Mouse (Mus musculus): ENCODE results near the gene Hivep3. TPM values are rescaled to one million over a fixed set of nuclear protein-coding genes. Genes with fewer than 3 reads are reported as not detected.

The Hivep3 gene
- polyA plus RNA-seq, 1 experiment from 2014 or later: 17.1 TPM

- Histone ChIP-seq H3K27ac (replicated peaks; ENCODE audit: low read depth, low read length) (no peak overlapping the region), H3K4me2 (ENCODE audit: low read length) (no peak overlapping the region), H3K9me3 (ENCODE audit: control insufficient read depth, low read length) (no peaks in the 10 kb centered on the region), H3K36me3 (ENCODE audit: control insufficient read depth, insufficient read depth, low read length) (no peaks in the 10 kb centered on the region), H3K4me1 (ENCODE audit: control insufficient read depth, insufficient read depth, low read length) (no peaks in the 10 kb centered on the region), H3K4me3 (replicated peaks; ENCODE audit: low read depth, low read length) (no peak overlapping the region), H3K9ac (replicated peaks; ENCODE audit: low read length) (no peak overlapping the region), H3K27me3 (ENCODE audit: control insufficient read depth, insufficient read depth, low read length) (no peaks in the 10 kb centered on the region)
- no peak for DNase-seq
- no peak for ATAC-seq (ENCODE audit: low FRiP score, low TSS enrichment)
- WGBS: 91% methylated on average over 3 of the region's 3 CpGs
Measured at GRCm38 (mm10) chr4:119867132-119867531, 133.5 kb downstream of the Hivep3 start.

- Histone ChIP-seq H3K4me1 (ENCODE audit: control insufficient read depth, insufficient read depth, low read length) (no peaks in the 10 kb centered on the region), H3K27ac (replicated peaks; ENCODE audit: low read depth, low read length) (no peak overlapping the region), H3K27me3 (ENCODE audit: control insufficient read depth, insufficient read depth, low read length) (no peaks in the 10 kb centered on the region), H3K9me3 (ENCODE audit: control insufficient read depth, low read length) (no peaks in the 10 kb centered on the region), H3K36me3 (ENCODE audit: control insufficient read depth, insufficient read depth, low read length) (no peaks in the 10 kb centered on the region), H3K4me3 (replicated peaks; ENCODE audit: low read depth, low read length) (no peak overlapping the region), H3K4me2 (ENCODE audit: low read length) (no peak overlapping the region), H3K9ac (replicated peaks; ENCODE audit: low read length) (no peak overlapping the region)
- no peak for DNase-seq
- no peak for ATAC-seq (ENCODE audit: low FRiP score, low TSS enrichment)
- WGBS: 81% methylated on average over 6 of the region's 6 CpGs
Measured at GRCm38 (mm10) chr4:119870411-119870810, 136.8 kb downstream of the Hivep3 start.

- H3K4me1 ChIP-seq (ENCODE audit: control insufficient read depth, insufficient read depth, low read length): 0 out of 2 replicates have a peak, but pooled peaks cover under 1% of the 10 kb centered on the region
- H3K9ac ChIP-seq (replicated peaks; ENCODE audit: low read length): no peak overlapping the region
- no peaks in the 10 kb centered on the region for H3K36me3 ChIP-seq (ENCODE audit: control insufficient read depth, insufficient read depth, low read length)
- no peaks in the 10 kb centered on the region for H3K9me3 ChIP-seq (ENCODE audit: control insufficient read depth, low read length)
- H3K4me2 ChIP-seq (ENCODE audit: low read length): no peak overlapping the region
- no peak overlapping the region for H3K4me3 ChIP-seq (replicated peaks; ENCODE audit: low read depth, low read length)
- WGBS: 97% methylated on average over 2 of the region's 2 CpGs
- H3K27ac ChIP-seq (replicated peaks; ENCODE audit: low read depth, low read length): no peak overlapping the region
- DNase-seq (no peak), ATAC-seq (ENCODE audit: low FRiP score, low TSS enrichment) (no peak)
- H3K27me3 ChIP-seq (ENCODE audit: control insufficient read depth, insufficient read depth, low read length): no peaks in the 10 kb centered on the region
Measured at GRCm38 (mm10) chr4:119871441-119871840, 137.9 kb downstream of the Hivep3 start.

GRCm38 (mm10) chr4:119871861-119872582, 138.4 kb downstream of the Hivep3 start:
- H3K4me1 ChIP-seq (ENCODE audit: control insufficient read depth, insufficient read depth, low read length): 0 out of 2 replicates have a peak, but pooled peaks cover 2% of the 10 kb centered on the region
- no peak for ATAC-seq (ENCODE audit: low FRiP score, low TSS enrichment)
- WGBS: 92% methylated on average over 10 of the region's 10 CpGs

GRCm38 (mm10) chr4:119873935-119874334, 140.4 kb downstream of the Hivep3 start:
- no peak overlapping the region for H3K4me2 ChIP-seq (ENCODE audit: low read length)
- no peaks in the 10 kb centered on the region for H3K36me3 ChIP-seq (ENCODE audit: control insufficient read depth, insufficient read depth, low read length)
- no peak overlapping the region for H3K27ac ChIP-seq (replicated peaks; ENCODE audit: low read depth, low read length)
- H3K4me1 ChIP-seq (ENCODE audit: control insufficient read depth, insufficient read depth, low read length): 0 out of 2 replicates have a peak, but pooled peaks cover 2% of the 10 kb centered on the region
- H3K9me3 ChIP-seq (ENCODE audit: control insufficient read depth, low read length): no peaks in the 10 kb centered on the region
- peak; percentile 35 for DNase-seq
- no peak overlapping the region for H3K9ac ChIP-seq (replicated peaks; ENCODE audit: low read length)
- H3K4me3 ChIP-seq (replicated peaks; ENCODE audit: low read depth, low read length): no peak overlapping the region
- 58% methylated on average over 6 of the region's 6 CpGs for WGBS
- no peaks in the 10 kb centered on the region for H3K27me3 ChIP-seq (ENCODE audit: control insufficient read depth, insufficient read depth, low read length)
- no peak for ATAC-seq (ENCODE audit: low FRiP score, low TSS enrichment)

More at GRCm38 (mm10) chr4:119871861-119872582, 138.4 kb downstream of the Hivep3 start:
- DNase-seq: no peak
- Histone ChIP-seq H3K9me3 (ENCODE audit: control insufficient read depth, low read length) (no peaks in the 10 kb centered on the region), H3K27ac (replicated peaks; ENCODE audit: low read depth, low read length) (no peak overlapping the region), H3K9ac (replicated peaks; ENCODE audit: low read length) (no peak overlapping the region), H3K36me3 (ENCODE audit: control insufficient read depth, insufficient read depth, low read length) (no peaks in the 10 kb centered on the region), H3K4me2 (ENCODE audit: low read length) (no peak overlapping the region), H3K4me3 (replicated peaks; ENCODE audit: low read depth, low read length) (no peak overlapping the region), H3K27me3 (ENCODE audit: control insufficient read depth, insufficient read depth, low read length) (no peaks in the 10 kb centered on the region)

- H3K27ac ChIP-seq (replicated peaks; ENCODE audit: low read depth, low read length): no peak overlapping the region
- DNase-seq (no peak), ATAC-seq (ENCODE audit: low FRiP score, low TSS enrichment) (no peak)
- WGBS: 83% methylated on average over 2 of the region's 2 CpGs
- H3K4me2 ChIP-seq (ENCODE audit: low read length): no peak overlapping the region
- no peaks in the 10 kb centered on the region for H3K9me3 ChIP-seq (ENCODE audit: control insufficient read depth, low read length)
- no peaks in the 10 kb centered on the region for H3K27me3 ChIP-seq (ENCODE audit: control insufficient read depth, insufficient read depth, low read length)
- no peaks in the 10 kb centered on the region for H3K36me3 ChIP-seq (ENCODE audit: control insufficient read depth, insufficient read depth, low read length)
- 0 out of 2 replicates have a peak, but pooled peaks cover 2% of the 10 kb centered on the region for H3K4me1 ChIP-seq (ENCODE audit: control insufficient read depth, insufficient read depth, low read length)
- H3K4me3 ChIP-seq (replicated peaks; ENCODE audit: low read depth, low read length): no peak overlapping the region
- H3K9ac ChIP-seq (replicated peaks; ENCODE audit: low read length): no peak overlapping the region
Measured at GRCm38 (mm10) chr4:119875592-119875991, 142.0 kb downstream of the Hivep3 start.

- ATAC-seq (ENCODE audit: low FRiP score, low TSS enrichment): no peak
- no peaks in the 10 kb centered on the region for H3K27me3 ChIP-seq (ENCODE audit: control insufficient read depth, insufficient read depth, low read length)
- WGBS: 65% methylated on average over 8 of the region's 8 CpGs
- H3K4me1 ChIP-seq (ENCODE audit: control insufficient read depth, insufficient read depth, low read length): 0 out of 2 replicates have a peak, but pooled peaks cover 2% of the 10 kb centered on the region
- no peak overlapping the region for H3K27ac ChIP-seq (replicated peaks; ENCODE audit: low read depth, low read length)
- no peaks in the 10 kb centered on the region for H3K9me3 ChIP-seq (ENCODE audit: control insufficient read depth, low read length)
- no peak for DNase-seq
- no peak overlapping the region for H3K4me3 ChIP-seq (replicated peaks; ENCODE audit: low read depth, low read length)
- no peak overlapping the region for H3K4me2 ChIP-seq (ENCODE audit: low read length)
- no peaks in the 10 kb centered on the region for H3K36me3 ChIP-seq (ENCODE audit: control insufficient read depth, insufficient read depth, low read length)
- H3K9ac ChIP-seq (replicated peaks; ENCODE audit: low read length): no peak overlapping the region
Measured at GRCm38 (mm10) chr4:119876535-119877160, 143.1 kb downstream of the Hivep3 start.

GRCm38 (mm10) chr4:119878218-119878617, 144.6 kb downstream of the Hivep3 start:
- DNase-seq (no peak), ATAC-seq (ENCODE audit: low FRiP score, low TSS enrichment) (no peak)
- H3K27me3 ChIP-seq (ENCODE audit: control insufficient read depth, insufficient read depth, low read length): no peaks in the 10 kb centered on the region
- H3K9me3 ChIP-seq (ENCODE audit: control insufficient read depth, low read length): no peaks in the 10 kb centered on the region
- H3K4me1 ChIP-seq (ENCODE audit: control insufficient read depth, insufficient read depth, low read length): 0 out of 2 replicates have a peak, but pooled peaks cover 2% of the 10 kb centered on the region
- WGBS: 89% methylated on average over 5 of the region's 5 CpGs
- no peak overlapping the region for H3K4me3 ChIP-seq (replicated peaks; ENCODE audit: low read depth, low read length)
- no peaks in the 10 kb centered on the region for H3K36me3 ChIP-seq (ENCODE audit: control insufficient read depth, insufficient read depth, low read length)
- no peak overlapping the region for H3K4me2 ChIP-seq (ENCODE audit: low read length)
- H3K9ac ChIP-seq (replicated peaks; ENCODE audit: low read length): no peak overlapping the region
- H3K27ac ChIP-seq (replicated peaks; ENCODE audit: low read depth, low read length): no peak overlapping the region

- Histone ChIP-seq H3K4me2 (ENCODE audit: low read length) (no peak overlapping the region), H3K9ac (replicated peaks; ENCODE audit: low read length) (no peak overlapping the region), H3K9me3 (ENCODE audit: control insufficient read depth, low read length) (no peaks in the 10 kb centered on the region), H3K27ac (replicated peaks; ENCODE audit: low read depth, low read length) (no peak overlapping the region), H3K36me3 (ENCODE audit: control insufficient read depth, insufficient read depth, low read length) (no peaks in the 10 kb centered on the region), H3K4me1 (ENCODE audit: control insufficient read depth, insufficient read depth, low read length) (0 out of 2 replicates have a peak, but pooled peaks cover 2% of the 10 kb centered on the region), H3K4me3 (replicated peaks; ENCODE audit: low read depth, low read length) (no peak overlapping the region), H3K27me3 (ENCODE audit: control insufficient read depth, insufficient read depth, low read length) (no peaks in the 10 kb centered on the region)
- ATAC-seq (ENCODE audit: low FRiP score, low TSS enrichment) (no peak), DNase-seq (peak; percentile 29)
- WGBS: 64% methylated on average over 5 of the region's 5 CpGs
Measured at GRCm38 (mm10) chr4:119879671-119880070, 146.1 kb downstream of the Hivep3 start.

Data from midbrain, embryonic 14.5 days (tissue).